Mouse (Mus musculus): Measurements from ENCODE around the gene Xrcc1.

GRCm38 (mm10) chr7:24598121-24598520 is 52.0 kb downstream of the Xrcc1 start:
- TF ChIP-seq CTCF (IDR thresholded peaks at IDR 0.05; ENCODE audit: low read depth) (no peak), EP300 (IDR thresholded peaks at IDR 0.05; ENCODE audit: low read depth) (no peak)
